Mouse (Mus musculus) layer of hippocampus, postnatal 36 days (tissue): ENCODE data around the gene Olfr44. TPM values are rescaled to one million over a fixed set of nuclear protein-coding genes. Genes with fewer than 3 reads are reported as not detected.

ENCODE experiments used
- DNase-seq, 2 experiments: peaks; one replicate each; pipeline ENCODE4 v3.0.0; 2022
- total RNA-seq, 2 experiments: library from RNA; stranded (reverse); gene quantifications; 2 replicates each; pipeline ENCODE4 v1.2.3; 2021

Gene Olfr44
- total RNA-seq, result not detected

GRCm38 (mm10) chr9:39493895-39494294 lies at the start of gene Olfr44:
Gene Olfr44 (minus strand): TSS chr9:39493995.
- no peak for DNase-seq

- no peak for DNase-seq
These were observed 30.0 kb upstream of the Olfr44 start for GRCm38 (mm10) chr9:39523616-39524285.

- DNase-seq, result no peak
These were observed 24.8 kb upstream of the Olfr44 start for GRCm38 (mm10) chr9:39518595-39518994.

GRCm38 (mm10) chr9:39515531-39515930 lies 21.7 kb upstream of the Olfr44 start, which contains the start of gene Olfr957:
Gene Olfr957 (minus strand): TSS chr9:39515809.
- no peak for DNase-seq

- no peak for DNase-seq
These were observed 15.6 kb upstream of the Olfr44 start for GRCm38 (mm10) chr9:39509412-39509811.

GRCm38 (mm10) chr9:39508998-39509397 lies 15.2 kb upstream of the Olfr44 start:
- peak; percentile 16 to 44 for DNase-seq

- no peak for DNase-seq
These were observed 22.0 kb downstream of the Olfr44 start, which contains the start of gene Olfr955 for GRCm38 (mm10) chr9:39471844-39472243. Gene Olfr955 (minus strand): TSS chr9:39471944.

- no peak for DNase-seq
These were observed 37.4 kb downstream of the Olfr44 start, which contains the start of gene Olfr954 for GRCm38 (mm10) chr9:39456401-39456800. Gene Olfr954 (plus strand): TSS chr9:39456701.

Other genes starting within 250 kb of the Olfr44 start
- not detected for gene Olfr1537, start 244.0 kb downstream of the Olfr44 start, total RNA-seq
- gene Olfr945, start 217.2 kb downstream of the Olfr44 start, total RNA-seq, result not detected
- gene Olfr948, start 167.9 kb downstream of the Olfr44 start, total RNA-seq, result not detected
- not detected for gene Olfr951, start 106.6 kb downstream of the Olfr44 start, total RNA-seq
- not detected for gene Olfr952, start 66.8 kb downstream of the Olfr44 start, total RNA-seq
- gene Olfr954, start 37.3 kb downstream of the Olfr44 start, total RNA-seq, result not detected
- not detected for gene Olfr955, start 22.1 kb downstream of the Olfr44 start, total RNA-seq
- not detected for gene Olfr957, start 21.8 kb upstream of the Olfr44 start, total RNA-seq
- not detected for gene Olfr958, start 60.1 kb upstream of the Olfr44 start, total RNA-seq
- gene Olfr959, start 81.6 kb upstream of the Olfr44 start, total RNA-seq, result not detected
- 1 to 10 TPM; 4.1 to 4.2 TPM for gene AW551984, start 110.4 kb upstream of the Olfr44 start, total RNA-seq
- gene Olfr148, start 116.7 kb upstream of the Olfr44 start, total RNA-seq, result not detected
- gene Olfr960, start 127.4 kb upstream of the Olfr44 start, total RNA-seq, result not detected
- not detected for gene Olfr961, start 151.1 kb upstream of the Olfr44 start, total RNA-seq
- not detected for gene Olfr963, start 173.2 kb upstream of the Olfr44 start, total RNA-seq
- gene Olfr149, start 213.1 kb upstream of the Olfr44 start, total RNA-seq, result not detected
- not detected for gene Olfr965, start 217.4 kb upstream of the Olfr44 start, total RNA-seq
- not detected for gene Olfr150, start 237.0 kb upstream of the Olfr44 start, total RNA-seq